Mouse (Mus musculus) megakaryocyte, embryonic 14.5 days (primary cell): ENCODE measurements around the gene Cd27. TPM values are rescaled to one million over a fixed set of nuclear protein-coding genes. Genes with fewer than 3 reads are reported as not detected.
A peak's percentile ranks its signal among the peaks of the same experiment; 100 is the strongest.

Experiments
- H3K27me3 ChIP-seq: replicated peaks from 2 replicates; pipeline ENCODE3; 2012; ENCODE audit warnings: inconsistent platforms
- H3K36me3 ChIP-seq: replicated peaks from 2 replicates; pipeline ENCODE3; 2012; ENCODE audit warnings: low read length, inconsistent platforms, mixed read lengths
- H3K4me1 ChIP-seq: 2 replicates; pipeline ENCODE4 v1.6.1; 2012; ENCODE audit warnings: inconsistent platforms
- H3K4me3 ChIP-seq: replicated peaks from 2 replicates; pipeline ENCODE3; 2012; ENCODE audit warnings: moderate library complexity, mild to moderate bottlenecking, inconsistent platforms
- H3K9me3 ChIP-seq: 2 replicates; pipeline ENCODE4 v1.6.1; 2012; ENCODE audit warnings: inconsistent platforms
- FLI1 ChIP-seq: IDR thresholded peaks from 2 replicates; pipeline ENCODE4 v1.6.1; 2012; ENCODE audit warnings: low read length, inconsistent platforms, mixed read lengths
- GATA1 ChIP-seq: IDR thresholded peaks from 3 replicates; pipeline ENCODE4 v1.6.1; 2012; ENCODE audit warnings: mixed read lengths, low read length, inconsistent platforms, borderline replicate concordance
- polyA plus RNA-seq: library from polyadenylated mRNA; stranded (reverse); fragments of >175 nt; gene quantifications from 2 replicates; pipeline ENCODE4 v1.2.3, GENCODE M21; 2012; ENCODE audit warnings: low replicate concordance; ENCODE audit not compliant: insufficient read depth

Cd27 gene
- polyA plus RNA-seq, 1 experiment = 1.3 TPM

DNA sequence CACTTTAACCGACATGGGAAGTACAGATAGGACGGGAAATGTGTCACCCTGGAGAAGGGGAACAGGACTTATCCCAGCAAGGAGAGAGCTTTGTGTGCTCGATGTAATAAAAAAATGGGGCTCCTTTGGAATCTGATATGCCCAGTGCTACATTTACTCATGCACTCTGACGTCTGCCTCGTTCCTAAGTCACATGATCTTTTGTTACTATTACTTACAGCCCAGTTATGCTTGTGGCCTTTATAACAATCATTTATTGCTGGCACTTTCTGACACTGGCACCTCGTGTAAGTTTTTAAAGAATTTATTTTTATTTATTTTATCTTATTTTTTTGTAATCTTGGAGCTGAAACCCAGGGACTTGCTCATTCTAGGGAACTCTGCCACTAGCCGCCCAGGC lies 43.4 kb downstream of the Cd27 start:
- H3K4me3 ChIP-seq = peak overlapping the region; percentile 84
- H3K4me1 ChIP-seq = peaks cover 27% of the 10 kb centered on the region
- TF ChIP-seq GATA1 (no peak), FLI1 (no peak)
- no peaks in the 10 kb centered on the region for H3K9me3 ChIP-seq
- H3K27me3 ChIP-seq = no peaks in the 10 kb centered on the region
- peaks cover 44% of the 10 kb centered on the region for H3K36me3 ChIP-seq

DNA sequence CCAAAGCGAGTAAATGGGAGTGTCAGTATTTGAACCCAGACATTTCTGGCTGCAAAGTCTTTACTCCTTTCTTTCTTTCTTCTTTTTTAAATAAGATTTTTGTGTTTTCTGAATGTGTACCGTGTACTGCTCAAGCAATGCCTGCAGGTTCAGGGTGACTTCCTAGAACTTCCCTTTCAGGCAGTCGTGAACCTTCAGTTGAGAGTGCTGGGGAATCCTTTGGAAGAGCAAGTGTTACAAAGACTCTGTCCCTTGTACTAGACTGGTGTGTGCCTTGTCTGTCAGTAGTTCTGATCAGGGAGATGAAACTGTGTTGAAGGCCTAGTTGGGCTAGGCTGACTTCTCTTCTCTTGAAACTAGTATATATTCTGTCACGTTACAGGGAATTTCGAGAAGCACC lies 44.0 kb downstream of the Cd27 start:
- Histone ChIP-seq H3K4me1 (peaks cover 27% of the 10 kb centered on the region), H3K36me3 (peaks cover 47% of the 10 kb centered on the region), H3K9me3 (no peaks in the 10 kb centered on the region), H3K4me3 (peak overlapping the region; percentile 99), H3K27me3 (no peaks in the 10 kb centered on the region)
- no peak for TF ChIP-seq FLI1
- no peak for TF ChIP-seq GATA1

DNA sequence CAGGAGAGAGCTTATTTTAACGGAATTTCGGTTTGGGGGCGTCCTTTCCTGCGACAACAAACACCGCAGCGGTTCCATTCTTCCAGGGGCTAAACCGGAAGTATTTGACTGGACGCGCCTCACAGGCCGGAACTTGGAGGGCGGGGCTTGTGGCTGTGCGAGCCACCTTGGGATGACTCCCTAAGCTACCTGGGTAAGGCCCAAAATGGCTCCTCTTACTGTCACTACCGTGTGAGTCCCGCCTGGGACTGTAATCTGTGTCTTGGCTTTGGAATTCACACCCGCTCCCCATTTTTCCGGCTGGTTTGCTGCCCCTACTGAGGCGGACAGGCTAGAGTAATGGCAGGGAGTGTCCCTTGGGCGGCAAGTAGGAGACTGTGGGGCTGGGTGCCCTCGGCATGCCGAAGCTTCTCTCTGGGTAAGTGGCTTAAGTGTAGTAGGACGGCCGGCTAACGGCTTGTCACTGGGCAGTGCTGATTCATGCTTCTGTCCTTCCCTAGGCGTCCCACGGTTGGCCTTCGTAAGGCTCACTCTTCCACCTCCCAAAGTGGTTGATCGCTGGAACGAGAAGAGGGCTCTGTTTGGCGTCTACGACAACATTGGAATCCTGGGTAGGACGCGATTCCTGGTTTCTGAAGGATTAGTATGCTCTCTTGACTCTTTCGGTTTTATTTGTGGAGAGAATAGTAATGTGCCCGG lies 44.6 kb downstream of the Cd27 start:
- H3K9me3 ChIP-seq = no peaks in the 10 kb centered on the region
- no peak for TF ChIP-seq GATA1
- no peak for TF ChIP-seq FLI1
- H3K36me3 ChIP-seq = peaks cover 53% of the 10 kb centered on the region
- peaks cover 33% of the 10 kb centered on the region for H3K4me1 ChIP-seq
- H3K27me3 ChIP-seq = no peaks in the 10 kb centered on the region
- peak overlapping the region; percentile 99 for H3K4me3 ChIP-seq

DNA sequence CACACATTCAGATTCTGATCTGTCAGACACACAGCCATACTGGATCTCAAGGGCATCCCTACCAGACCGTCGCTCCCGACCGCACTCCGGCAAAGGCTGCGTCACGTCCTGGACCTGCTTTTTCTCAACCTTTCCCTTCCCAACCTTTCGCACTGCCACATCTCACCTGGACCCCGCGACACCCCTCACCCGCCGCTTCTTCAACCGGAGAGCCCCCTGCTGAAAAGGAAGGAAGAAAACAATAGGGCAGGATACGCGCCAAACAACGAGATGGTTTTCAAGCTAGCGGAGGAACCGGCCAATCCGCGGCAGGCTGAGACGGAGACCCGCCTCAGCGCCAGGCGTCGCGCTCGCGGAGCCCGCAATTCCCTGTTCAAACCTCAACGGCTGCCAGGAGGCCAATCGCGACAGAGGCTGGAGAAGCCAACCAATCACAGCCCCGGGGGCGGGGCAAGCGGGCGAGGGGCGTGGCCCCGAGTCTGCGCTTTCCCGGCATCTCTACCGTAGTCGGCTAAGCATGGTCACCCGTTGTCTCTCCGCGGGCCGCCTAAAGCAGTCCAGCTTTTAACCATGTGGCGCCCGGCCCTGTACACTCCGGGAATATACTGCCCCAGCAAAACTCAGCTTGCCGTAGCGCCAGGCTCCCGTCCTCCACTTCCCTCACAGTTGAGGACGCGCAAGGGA lies 45.3 kb downstream of the Cd27 start, which contains the start of the genes Ncapd2 and Mrpl51:
TSS of gene Ncapd2 (minus strand) at position 370 of the 684 bp plus-strand sequence.
TSS of gene Mrpl51 (plus strand) at position 470 of the 684 bp plus-strand sequence.
- Histone ChIP-seq H3K27me3 (no peaks in the 10 kb centered on the region), H3K36me3 (peaks cover 57% of the 10 kb centered on the region), H3K4me3 (peak within 1 kb of the TSS; percentile 99), H3K9me3 (no peaks in the 10 kb centered on the region), H3K4me1 (peaks cover 35% of the 10 kb centered on the region)
- TF ChIP-seq GATA1 = no peak
- TF ChIP-seq FLI1 = no peak

DNA sequence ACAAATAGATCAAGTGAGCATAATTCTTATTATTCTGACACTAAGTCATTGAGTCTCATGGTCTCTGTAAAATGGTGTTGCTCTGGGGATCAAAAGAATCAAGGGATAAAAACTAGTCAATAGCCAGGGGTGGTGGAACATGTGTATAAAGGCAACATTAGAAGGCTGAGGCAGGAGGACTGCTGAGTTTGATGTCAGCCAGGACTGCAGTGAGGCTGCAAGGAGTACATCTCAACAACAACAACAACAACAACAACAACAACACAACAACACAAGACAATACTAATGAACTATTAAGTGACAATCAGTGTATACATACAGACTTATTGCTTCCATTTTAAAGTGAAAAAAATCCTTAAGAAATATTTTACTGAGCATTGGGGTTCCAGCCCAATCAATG lies 46.0 kb downstream of the Cd27 start:
- peaks cover 34% of the 10 kb centered on the region for H3K4me1 ChIP-seq
- H3K27me3 ChIP-seq = no peaks in the 10 kb centered on the region
- no peaks in the 10 kb centered on the region for H3K9me3 ChIP-seq
- H3K4me3 ChIP-seq = peak overlapping the region; percentile 99
- TF ChIP-seq FLI1 = no peak
- TF ChIP-seq GATA1 = no peak
- H3K36me3 ChIP-seq = peaks cover 57% of the 10 kb centered on the region

DNA sequence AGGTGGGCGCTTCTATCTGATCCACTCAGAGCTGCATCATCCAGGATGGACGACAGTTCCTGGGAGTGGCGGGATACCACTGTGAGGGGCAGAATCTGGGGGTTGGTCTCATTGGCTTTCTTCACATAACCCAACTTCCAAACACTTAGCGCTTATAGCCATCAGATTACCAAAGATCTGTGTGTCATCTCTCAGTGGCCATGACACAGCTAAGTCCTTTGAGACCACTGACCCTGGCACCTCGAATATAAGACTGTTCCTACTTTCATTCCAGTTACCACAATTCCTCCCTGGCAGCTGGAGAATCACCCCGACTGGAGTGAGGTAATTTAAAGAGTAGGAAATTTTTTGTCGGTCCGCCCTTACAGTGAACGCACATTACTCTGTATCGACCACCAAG lies 50.6 kb downstream of the Cd27 start:
- peaks cover 21% of the 10 kb centered on the region for H3K4me1 ChIP-seq
- no peaks in the 10 kb centered on the region for H3K27me3 ChIP-seq
- TF ChIP-seq FLI1 = no peak
- no peak for TF ChIP-seq GATA1
- H3K36me3 ChIP-seq = peaks cover 82% of the 10 kb centered on the region
- no peak overlapping the region for H3K4me3 ChIP-seq
- H3K9me3 ChIP-seq = no peaks in the 10 kb centered on the region

Other genes starting within 250 kb of the Cd27 start
- 2.5 and 7.7 TPM in 2 replicates for gene Pianp, start 240.3 kb downstream of the Cd27 start, polyA plus RNA-seq
- 21.5 and 67.6 TPM in 2 replicates for gene Zfp384, start 227.9 kb downstream of the Cd27 start, polyA plus RNA-seq
- 16.8 and 17.7 TPM in 2 replicates for gene Ing4, start 197.2 kb downstream of the Cd27 start, polyA plus RNA-seq
- 8.7 and 11.3 TPM in 2 replicates for gene Acrbp, start 187.3 kb downstream of the Cd27 start, polyA plus RNA-seq
- 0.62 TPM in 1 of 2 replicates, not detected in the other for gene Lpar5, start 169.1 kb downstream of the Cd27 start, polyA plus RNA-seq
- gene Chd4, start 141.0 kb downstream of the Cd27 start, polyA plus RNA-seq = 41.8 and 90.6 TPM in 2 replicates
- gene Nop2, start 105.1 kb downstream of the Cd27 start, polyA plus RNA-seq = 18.4 and 24.5 TPM in 2 replicates
- gene Iffo1, start 91.8 kb downstream of the Cd27 start, polyA plus RNA-seq = 20.6 and 36.4 TPM in 2 replicates
- 5,967 and 19,384 TPM in 2 replicates for gene Gapdh, start 70.5 kb downstream of the Cd27 start, polyA plus RNA-seq
- 92.0 and 141 TPM in 2 replicates for gene Ncapd2, start 45.3 kb downstream of the Cd27 start, polyA plus RNA-seq
- 68.3 and 124 TPM in 2 replicates for gene Mrpl51, start 45.2 kb downstream of the Cd27 start, polyA plus RNA-seq
- 1.4 and 1.9 TPM in 2 replicates for gene Vamp1, start 21.5 kb downstream of the Cd27 start, polyA plus RNA-seq
- gene Tapbpl, start 5.2 kb downstream of the Cd27 start, polyA plus RNA-seq = 4.5 and 6.0 TPM in 2 replicates
- not detected in 2 replicates for gene Tuba3a, start 49.0 kb upstream of the Cd27 start, polyA plus RNA-seq
- 41.9 and 48.8 TPM in 2 replicates for gene Ltbr, start 76.9 kb upstream of the Cd27 start, polyA plus RNA-seq
- 0.39 TPM in 1 of 2 replicates, not detected in the other for gene Scnn1a, start 83.6 kb upstream of the Cd27 start, polyA plus RNA-seq
- 10.1 and 63.6 TPM in 2 replicates for gene Tnfrsf1a, start 112.4 kb upstream of the Cd27 start, polyA plus RNA-seq
- gene Plekhg6, start 143.8 kb upstream of the Cd27 start, polyA plus RNA-seq = 0.39 TPM in 1 of 2 replicates, not detected in the other